Comparison of ENCODE assay signal across 18 mouse cellular contexts in the genomic region with DNA sequence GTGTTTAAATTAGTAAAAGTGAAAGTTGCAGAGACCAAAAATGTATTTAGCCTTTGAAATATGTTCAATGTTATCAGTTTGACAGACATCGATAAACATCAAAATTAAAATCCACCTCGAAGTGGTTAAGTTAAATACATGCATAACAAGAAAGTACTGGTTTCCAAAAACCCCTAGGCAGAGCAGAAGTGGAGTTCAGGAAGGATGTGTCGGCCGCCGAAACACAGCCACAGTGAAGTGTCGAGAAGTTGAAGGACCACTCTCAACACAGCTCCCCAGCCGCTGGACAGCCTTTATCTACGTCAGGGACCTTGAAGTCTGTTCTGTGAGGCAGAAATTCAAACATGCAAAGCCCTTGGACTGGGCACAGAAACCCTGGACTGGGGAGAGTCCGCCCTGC. TPM values are rescaled to one million over a fixed set of nuclear protein-coding genes. Genes with fewer than 3 reads are reported as not detected.
A peak's percentile ranks its signal among the peaks of the same experiment; 100 is the strongest.
DNase-seq lines count a peak whose midpoint lies in the region; ATAC-seq and TF ChIP-seq lines count a peak whose summit lies in the region.
"Had no signal": no experiment of that assay in that cellular context is flagged by ENCODE, and none has a peak within 500 bp of the region (broad histone marks: within the 10 kb centered on the region; RNA-seq: fewer than 3 reads in every experiment).

No protein-coding gene starts in this region.

- no peak overlapping the region for H3K9ac ChIP-seq in heart, postnatal 0 days (replicated peaks; ENCODE audit: low read depth, low read length)
- peak overlapping the region; percentile 31; the same call in 1 of the 2 replicates for H3K9ac ChIP-seq in limb, embryonic 12.5 days (replicated peaks)
- H3K9ac ChIP-seq in kidney, embryonic 15.5 days, result no peak overlapping the region
- no peak overlapping the region for H3K9ac ChIP-seq in neural tube, embryonic 15.5 days (replicated peaks)
- H3K9ac ChIP-seq: forebrain, embryonic 15.5 days; neural tube, embryonic 12.5 days had no signal

- no peak for ATAC-seq in heart, postnatal 0 days (ENCODE audit: insufficient read depth, low read depth)
- ATAC-seq in limb, embryonic 12.5 days (ENCODE audit: insufficient number of reproducible peaks, insufficient read depth, low FRiP score, low TSS enrichment, low read depth), result no peak
- ATAC-seq in kidney, embryonic 15.5 days (replicated peaks; ENCODE audit: low FRiP score), result no peak
- no peak for ATAC-seq in neural tube, embryonic 15.5 days (ENCODE audit: low FRiP score)
- ATAC-seq: forebrain, embryonic 15.5 days; hindbrain, postnatal 0 days; lung, postnatal 0 days had no signal

- TF ChIP-seq CTCF in heart, postnatal 0 days (IDR thresholded peaks at IDR 0.05; ENCODE audit: low read depth), result no peak

- no peak for TF ChIP-seq EP300 in heart, postnatal 0 days (IDR thresholded peaks at IDR 0.05; ENCODE audit: low read depth)

- H3K4me2 ChIP-seq in heart, postnatal 0 days (ENCODE audit: low read depth, low read length), result peak overlapping the region; percentile 29; the same call in 1 of the 2 replicates
- H3K4me2 ChIP-seq in limb, embryonic 12.5 days, result no peak overlapping the region
- no peak overlapping the region for H3K4me2 ChIP-seq in kidney, embryonic 15.5 days
- no peak overlapping the region for H3K4me2 ChIP-seq in neural tube, embryonic 15.5 days
- H3K4me2 ChIP-seq: forebrain, embryonic 15.5 days; midbrain, embryonic 11.5 days; neural tube, embryonic 12.5 days had no signal

- 44% methylated on average over 9 of the region's 9 CpGs for WGBS in heart, embryonic 10.5 days
- WGBS in heart, postnatal 0 days, result 38% methylated on average over 9 of the region's 9 CpGs
- 80% methylated on average over 9 of the region's 9 CpGs for WGBS in limb, embryonic 12.5 days
- 75% methylated on average over 9 of the region's 9 CpGs for WGBS in kidney, embryonic 15.5 days
- WGBS in neural tube, embryonic 15.5 days, result 93% methylated on average over 9 of the region's 9 CpGs

- peaks cover 15% of the 10 kb centered on the region for H3K4me1 ChIP-seq in heart, embryonic 10.5 days
- H3K4me1 ChIP-seq in heart, postnatal 0 days (ENCODE audit: control insufficient read depth, insufficient read depth), result no peaks in the 10 kb centered on the region
- H3K4me1 ChIP-seq in limb, embryonic 12.5 days (replicated peaks), result peaks cover 4% of the 10 kb centered on the region; the same call in 1 of the 2 replicates
- H3K4me1 ChIP-seq in kidney, embryonic 15.5 days, result no peaks in the 10 kb centered on the region
- no peaks in the 10 kb centered on the region for H3K4me1 ChIP-seq in neural tube, embryonic 15.5 days
- H3K4me1 ChIP-seq: neural tube, embryonic 12.5 days had no signal

- no peaks in the 10 kb centered on the region for H3K9me3 ChIP-seq in heart, embryonic 10.5 days
- H3K9me3 ChIP-seq in heart, postnatal 0 days (replicated peaks; ENCODE audit: control insufficient read depth, low read length), result no peaks in the 10 kb centered on the region
- no peaks in the 10 kb centered on the region for H3K9me3 ChIP-seq in limb, embryonic 12.5 days
- H3K9me3 ChIP-seq in kidney, embryonic 15.5 days (replicated peaks), result no peaks in the 10 kb centered on the region
- no peaks in the 10 kb centered on the region for H3K9me3 ChIP-seq in neural tube, embryonic 15.5 days (replicated peaks)
- H3K9me3 ChIP-seq: forebrain, embryonic 15.5 days; neural tube, embryonic 12.5 days had no signal

- H3K27me3 ChIP-seq in heart, embryonic 10.5 days (ENCODE audit: insufficient read depth, poor library complexity, severe bottlenecking), result no peaks in the 10 kb centered on the region
- no peaks in the 10 kb centered on the region for H3K27me3 ChIP-seq in heart, postnatal 0 days (ENCODE audit: control insufficient read depth, insufficient read depth, low read length)
- no peaks in the 10 kb centered on the region for H3K27me3 ChIP-seq in limb, embryonic 12.5 days
- H3K27me3 ChIP-seq in kidney, embryonic 15.5 days, result no peaks in the 10 kb centered on the region
- no peaks in the 10 kb centered on the region for H3K27me3 ChIP-seq in neural tube, embryonic 15.5 days (replicated peaks)
- H3K27me3 ChIP-seq: forebrain, embryonic 15.5 days; neural tube, embryonic 12.5 days had no signal

- H3K27ac ChIP-seq in heart, embryonic 10.5 days, result no peak overlapping the region
- no peak overlapping the region for H3K27ac ChIP-seq in heart, postnatal 0 days (ENCODE audit: low read depth)
- H3K27ac ChIP-seq in limb, embryonic 12.5 days, result peak overlapping the region; percentile 67
- no peak overlapping the region for H3K27ac ChIP-seq in kidney, embryonic 15.5 days
- H3K27ac ChIP-seq in neural tube, embryonic 15.5 days (replicated peaks), result no peak overlapping the region
- H3K27ac ChIP-seq: forebrain, embryonic 15.5 days; hindbrain, postnatal 0 days; kidney, postnatal 0 days; neural tube, embryonic 12.5 days had no signal

- intact Hi-C loops in heart, postnatal 14 days (cut with DNase I), result loop anchor here (5.0 kb wide), 2 partner anchors 506 to 746 kb away; no protein-coding TSS in a partner anchor

- H3K4me3 ChIP-seq in heart, embryonic 10.5 days, result peak overlapping the region; percentile 33; the same call in 1 of the 2 replicates
- peak overlapping the region; percentile 14; the same call in 1 of the 2 replicates for H3K4me3 ChIP-seq in heart, postnatal 0 days (ENCODE audit: low read depth, low read length)
- H3K4me3 ChIP-seq in limb, embryonic 12.5 days (replicated peaks), result no peak overlapping the region
- no peak overlapping the region for H3K4me3 ChIP-seq in kidney, embryonic 15.5 days (replicated peaks)
- no peak overlapping the region for H3K4me3 ChIP-seq in neural tube, embryonic 15.5 days (replicated peaks)
- H3K4me3 ChIP-seq: forebrain, embryonic 15.5 days; neural tube, embryonic 12.5 days had no signal

- H3K36me3 ChIP-seq in heart, embryonic 10.5 days, result no peaks in the 10 kb centered on the region
- no peaks in the 10 kb centered on the region for H3K36me3 ChIP-seq in heart, postnatal 0 days (replicated peaks; ENCODE audit: control insufficient read depth, insufficient read depth, low read length)
- no peaks in the 10 kb centered on the region for H3K36me3 ChIP-seq in limb, embryonic 12.5 days
- no peaks in the 10 kb centered on the region for H3K36me3 ChIP-seq in kidney, embryonic 15.5 days
- H3K36me3 ChIP-seq in neural tube, embryonic 15.5 days, result no peaks in the 10 kb centered on the region
- H3K36me3 ChIP-seq: forebrain, embryonic 15.5 days; neural tube, embryonic 12.5 days had no signal

- DNase-seq in heart, embryonic 10.5 days (ENCODE audit: low spot score), result no peak
- DNase-seq in heart, adult 8-10 months (ENCODE audit: low spot score), result no peak
- no peak for DNase-seq in heart, postnatal 0 days (ENCODE audit: low spot score)
- DNase-seq in heart, postnatal 14 days, result no peak
- DNase-seq in adrenal gland, postnatal 36 days, result peak; percentile 15 to 23
- DNase-seq: gastrocnemius, postnatal 25 days had no signal

RNA-seq across cellular contexts. Expression of gene M6pr, which starts 5.0 kb away (rescaled TPM):
- 98.0 and 102 TPM in 2 replicates for polyA plus RNA-seq in heart, embryonic 10.5 days (2016; fragmentation: Nextera tagmentation; extraction: Ambion mirVana)
- 10 to 100 TPM; 43.1 to 44.9 (median 44.1) TPM for total RNA-seq in heart, adult 8-10 months (2022)
- total RNA-seq in heart, postnatal 0 days (2014; rRNA removed; ENCODE audit: low replicate concordance), result 55.9 and 58.4 TPM in 2 replicates
- 52.2 and 52.9 TPM in 2 replicates for polyA plus RNA-seq in heart, postnatal 0 days (2015; fragmentation: Nextera tagmentation; extraction: Ambion mirVana)
- total RNA-seq in heart, postnatal 14 days (2021), result 10 to 100 TPM; 38.0 to 40.1 TPM
- total RNA-seq in adrenal gland, postnatal 36 days (2021), result 100 to 1,000 TPM; 151 to 167 TPM
- 74.6 and 76.3 TPM in 2 replicates for polyA plus RNA-seq in limb, embryonic 12.5 days (2016; fragmentation: Nextera tagmentation; extraction: Ambion mirVana)
- polyA plus RNA-seq in kidney, embryonic 15.5 days (2015; fragmentation: Nextera tagmentation; extraction: Ambion mirVana), result 113 and 116 TPM in 2 replicates
- 52.0 and 68.6 TPM in 2 replicates for polyA plus RNA-seq in neural tube, embryonic 15.5 days (2015; fragmentation: Nextera tagmentation; extraction: Ambion mirVana)

RNA-seq across cellular contexts. Expression of gene Klrg1, which starts 20.8 kb away (rescaled TPM):
- not detected in 2 replicates for polyA plus RNA-seq in heart, embryonic 10.5 days (2016; fragmentation: Nextera tagmentation; extraction: Ambion mirVana)
- not detected for total RNA-seq in heart, adult 8-10 months (2022)
- not detected in 2 replicates for total RNA-seq in heart, postnatal 0 days (2014; rRNA removed; ENCODE audit: low replicate concordance)
- not detected in 2 replicates for polyA plus RNA-seq in heart, postnatal 0 days (2015; fragmentation: Nextera tagmentation; extraction: Ambion mirVana)
- not detected for total RNA-seq in heart, postnatal 14 days (2021)
- total RNA-seq in adrenal gland, postnatal 36 days (2021), result under 1 TPM in 1 of 2 experiments, not detected in 1; 0.30 TPM
- polyA plus RNA-seq in limb, embryonic 12.5 days (2016; fragmentation: Nextera tagmentation; extraction: Ambion mirVana), result not detected in 2 replicates
- polyA plus RNA-seq in kidney, embryonic 15.5 days (2015; fragmentation: Nextera tagmentation; extraction: Ambion mirVana), result not detected in 2 replicates
- polyA plus RNA-seq in neural tube, embryonic 15.5 days (2015; fragmentation: Nextera tagmentation; extraction: Ambion mirVana), result 0.56 and 0.92 TPM in 2 replicates
- total RNA-seq: common myeloid progenitor, adult 5-6 weeks; gastrocnemius, postnatal 25 days; hematopoietic stem cell, adult 5-6 weeks had no signal
- polyA plus RNA-seq: liver, embryonic 16.5 days; lung, postnatal 0 days had no signal

RNA-seq across cellular contexts. Expression of gene Phc1, which starts 36.8 kb away (rescaled TPM):
- 15.9 and 21.8 TPM in 2 replicates for polyA plus RNA-seq in heart, embryonic 10.5 days (2016; fragmentation: Nextera tagmentation; extraction: Ambion mirVana)
- total RNA-seq in heart, adult 8-10 months (2022), result 10 to 100 TPM; 15.8 to 22.7 (median 20.1) TPM
- 19.6 TPM in 2 replicates for total RNA-seq in heart, postnatal 0 days (2014; rRNA removed; ENCODE audit: low replicate concordance)
- 4.3 and 4.6 TPM in 2 replicates for polyA plus RNA-seq in heart, postnatal 0 days (2015; fragmentation: Nextera tagmentation; extraction: Ambion mirVana)
- 10 to 100 TPM; 15.4 to 15.9 TPM for total RNA-seq in heart, postnatal 14 days (2021)
- total RNA-seq in adrenal gland, postnatal 36 days (2021), result 10 to 100 TPM; 29.7 to 32.9 TPM
- polyA plus RNA-seq in limb, embryonic 12.5 days (2016; fragmentation: Nextera tagmentation; extraction: Ambion mirVana), result 27.1 and 30.6 TPM in 2 replicates
- polyA plus RNA-seq in kidney, embryonic 15.5 days (2015; fragmentation: Nextera tagmentation; extraction: Ambion mirVana), result 18.1 and 21.1 TPM in 2 replicates
- polyA plus RNA-seq in neural tube, embryonic 15.5 days (2015; fragmentation: Nextera tagmentation; extraction: Ambion mirVana), result 23.4 and 25.3 TPM in 2 replicates

Comparison
In these comparisons a context has a peak if more than half of its experiments do, and no peak if none do; other contexts are left out.
1. DNase-seq: peak in adrenal gland, postnatal 36 days (2 of 2); none in heart, embryonic 10.5 days (single experiment), heart, adult 8-10 months (single experiment), heart, postnatal 0 days (single experiment) and heart, postnatal 14 days (0 of 2).
2. H3K4me3 ChIP-seq: peak in heart, embryonic 10.5 days (single experiment) and heart, postnatal 0 days (single experiment); none in limb, embryonic 12.5 days (single experiment), kidney, embryonic 15.5 days (single experiment) and neural tube, embryonic 15.5 days (single experiment).